Mouse (Mus musculus): ENCODE measurements around the gene Lrrc8b. TPM values are rescaled to one million over a fixed set of nuclear protein-coding genes. Genes with fewer than 3 reads are reported as not detected.
A peak's percentile ranks its signal among the peaks of the same experiment; 100 is the strongest.

The Lrrc8b gene
- total RNA-seq, 2 experiments from 2014 or later: 93.0 to 96.3 TPM

- DNase-seq (ENCODE audit: low spot score in 2 of 2): no peak
These were observed 100.7 kb downstream of the Lrrc8b start for GRCm38 (mm10) chr5:105516290-105516689.

DNA sequence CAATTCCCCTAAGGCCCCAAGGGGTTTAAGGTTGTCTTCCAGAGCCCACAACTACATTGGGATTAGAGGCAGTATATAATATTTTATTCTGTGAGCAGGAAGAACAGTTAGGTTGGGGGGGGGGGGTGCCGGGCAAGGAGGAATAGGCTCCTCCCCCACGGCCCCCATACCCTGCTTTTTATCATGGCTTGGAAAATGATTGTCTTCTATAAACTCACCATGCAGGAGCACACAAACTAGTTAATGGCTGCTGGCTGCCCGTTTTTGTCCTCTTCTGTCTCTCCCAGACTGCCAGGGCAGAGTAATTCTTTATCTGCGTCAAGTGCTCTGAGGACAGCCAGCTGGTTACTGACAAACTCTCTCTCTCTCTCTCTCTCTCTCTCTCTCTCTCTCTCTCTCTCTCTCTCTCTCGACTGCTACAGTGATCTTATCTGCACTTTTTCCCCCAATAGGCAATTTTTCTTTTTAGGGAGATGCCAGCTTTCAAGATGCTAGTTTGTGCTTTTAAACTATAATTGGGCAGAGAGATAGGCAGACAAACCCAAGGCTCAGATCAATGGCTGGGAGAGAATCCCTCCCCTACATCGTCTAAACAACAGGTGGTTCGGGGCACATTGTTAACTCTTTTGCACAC is 102.5 kb downstream of the Lrrc8b start:
- DNase-seq (ENCODE audit: low spot score in 2 of 2): no peak

GRCm38 (mm10) chr5:105518626-105519095 is 103.1 kb downstream of the Lrrc8b start:
- no peak for DNase-seq (ENCODE audit: low spot score in 2 of 2)

GRCm38 (mm10) chr5:105519096-105519975 is 103.8 kb downstream of the Lrrc8b start, which contains the start of gene Lrrc8c:
Gene Lrrc8c, plus strand, starts transcription at chr5:105519388.
- DNase-seq (ENCODE audit: low spot score in 2 of 2): peak; percentile 85 to 91

GRCm38 (mm10) chr5:105519976-105520300 is 104.4 kb downstream of the Lrrc8b start:
- peak; percentile 41 to 59 for DNase-seq (ENCODE audit: low spot score in 2 of 2)

- no peak for DNase-seq (ENCODE audit: low spot score in 2 of 2)
These were observed 104.9 kb downstream of the Lrrc8b start for GRCm38 (mm10) chr5:105520442-105520965.

- no peak for DNase-seq (ENCODE audit: low spot score in 2 of 2)
These were observed 107.9 kb downstream of the Lrrc8b start for GRCm38 (mm10) chr5:105523452-105523851.

GRCm38 (mm10) chr5:105525004-105525403 is 109.4 kb downstream of the Lrrc8b start:
- no peak for DNase-seq (ENCODE audit: low spot score in 2 of 2)

DNA sequence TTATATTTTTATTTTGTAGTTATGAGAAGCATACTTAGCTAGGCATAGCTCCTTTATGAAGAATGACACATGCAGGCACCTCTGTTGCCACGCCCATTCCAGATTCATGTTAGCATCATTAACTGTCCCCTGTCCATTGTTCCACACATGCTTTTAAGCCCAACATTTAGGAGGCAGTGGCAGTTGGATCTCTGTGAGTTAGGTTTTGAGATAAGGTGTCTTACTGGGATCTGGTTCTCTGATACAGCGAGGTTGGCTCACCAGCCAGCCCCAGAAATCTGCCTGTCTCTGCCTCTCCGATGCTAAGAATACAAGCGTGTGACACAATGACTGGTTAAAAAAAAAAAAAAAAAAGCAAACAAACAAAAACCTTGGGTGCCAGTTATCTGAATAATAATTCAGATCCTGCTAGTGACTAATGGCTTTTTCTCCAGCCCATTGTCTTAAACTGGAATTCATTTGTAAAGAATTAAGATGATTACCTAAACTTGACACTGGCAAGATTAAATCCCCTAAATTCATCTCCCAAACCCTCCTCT is 110.6 kb downstream of the Lrrc8b start:
- no peak for DNase-seq (ENCODE audit: low spot score in 2 of 2)

DNA sequence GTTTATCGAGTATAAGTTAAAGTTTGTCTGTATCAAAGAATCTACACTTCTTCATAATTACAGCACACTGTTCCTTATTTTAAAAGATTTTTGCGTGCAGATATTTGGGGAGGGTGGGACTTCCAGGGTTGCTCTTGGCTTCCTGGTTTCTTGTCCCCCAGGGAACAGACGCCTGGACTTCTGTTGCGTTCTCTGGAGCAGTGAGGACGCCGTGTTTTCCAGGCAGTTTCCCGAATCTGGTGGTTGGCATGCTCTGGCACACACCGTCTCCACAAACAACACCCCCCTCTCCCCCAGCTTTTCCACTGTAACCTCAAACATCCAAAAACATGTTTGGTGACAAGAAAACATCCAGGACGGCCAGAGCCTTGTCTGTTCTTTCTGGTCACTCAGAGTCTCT is 111.2 kb downstream of the Lrrc8b start:
- peak in 1 of 2 experiments; percentile 13 for DNase-seq (ENCODE audit: low spot score in 2 of 2)

DNA sequence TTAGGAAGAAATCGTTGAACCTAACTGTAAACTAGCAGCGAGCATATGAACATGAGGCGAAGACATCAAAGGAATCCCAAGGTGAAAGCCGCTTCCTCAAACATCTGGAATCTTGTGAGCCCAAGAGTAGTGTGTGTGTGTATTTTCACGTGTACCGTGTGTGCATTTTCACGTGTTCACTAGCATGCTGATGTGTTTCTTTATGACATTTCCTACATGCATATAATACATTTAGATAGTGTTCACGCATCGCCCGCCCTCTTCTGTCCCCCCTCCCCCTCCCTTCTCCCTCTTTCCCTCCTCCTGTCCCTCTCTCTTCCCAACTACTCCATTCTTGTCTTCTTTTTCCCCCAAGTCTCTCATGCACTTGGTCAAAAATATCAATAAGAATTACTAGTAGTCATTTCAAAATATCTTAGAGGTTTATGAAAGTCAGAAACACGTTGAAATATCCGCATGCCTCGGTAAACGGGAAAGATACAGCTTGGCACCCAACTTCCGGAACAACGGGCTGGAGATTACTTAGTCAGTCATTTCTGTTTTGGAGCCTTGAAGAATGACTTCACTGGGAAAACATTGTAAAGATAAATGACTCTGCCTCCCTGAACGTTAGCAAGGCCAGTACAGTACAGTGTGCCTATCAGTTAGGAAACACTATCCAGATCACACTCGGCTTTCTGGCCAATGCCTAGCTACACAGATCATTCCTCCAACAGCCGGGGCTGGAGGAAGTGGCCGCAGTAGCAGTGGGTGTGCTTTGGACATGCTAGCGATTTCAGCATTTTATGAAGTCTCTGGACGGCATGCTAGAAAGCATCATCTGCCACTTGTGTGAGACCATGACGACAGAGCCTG is 112.1 kb downstream of the Lrrc8b start:
- DNase-seq (ENCODE audit: low spot score in 2 of 2): no peak

GRCm38 (mm10) chr5:105530576-105530975 is 115.0 kb downstream of the Lrrc8b start:
- no peak for DNase-seq (ENCODE audit: low spot score in 2 of 2)

DNA sequence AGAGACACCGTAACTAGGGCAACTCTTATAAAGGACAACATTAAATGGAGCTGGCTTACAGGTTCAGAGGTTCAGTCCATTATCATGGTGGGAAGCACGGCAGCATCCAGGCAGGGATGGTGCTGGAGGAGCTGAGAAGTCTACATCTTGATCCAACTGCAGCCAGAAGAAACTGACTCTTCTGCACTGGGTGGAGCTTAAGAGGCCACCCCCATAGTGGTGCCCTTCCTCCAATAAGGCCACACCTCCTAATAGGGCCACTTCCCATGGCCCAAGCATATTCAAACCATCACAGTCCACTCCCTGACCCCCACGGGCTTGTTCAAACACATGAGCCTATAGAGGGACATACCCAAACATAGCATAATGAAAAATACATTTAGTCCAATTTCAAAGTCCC is 119.6 kb downstream of the Lrrc8b start:
- no peak for DNase-seq (ENCODE audit: low spot score in 2 of 2)

DNA sequence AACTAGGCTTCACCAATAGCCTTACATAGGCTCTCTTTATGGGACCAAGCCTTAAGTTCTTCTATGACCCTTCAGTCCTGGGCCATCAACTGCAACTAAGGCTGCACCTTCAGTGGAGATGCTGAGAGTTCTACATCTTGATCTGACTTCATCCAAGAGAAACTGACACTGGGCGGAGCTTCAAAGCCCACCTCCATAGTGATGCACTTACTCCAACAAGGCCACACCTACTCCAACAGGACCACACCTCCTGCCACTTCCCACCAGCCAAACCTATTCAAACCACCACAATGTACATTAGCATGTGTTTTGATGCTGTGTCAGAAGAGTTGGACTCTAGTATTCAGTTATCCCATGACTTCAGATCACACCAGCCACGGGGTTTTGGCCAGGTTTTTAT is 120.6 kb downstream of the Lrrc8b start:
- no peak for DNase-seq (ENCODE audit: low spot score in 2 of 2)

GRCm38 (mm10) chr5:105537101-105537723 is 121.6 kb downstream of the Lrrc8b start:
- DNase-seq (ENCODE audit: low spot score in 2 of 2): no peak

Other genes with a start within 250 kb of the Lrrc8b start
- gene Gbp10, start 176.2 kb upstream of the Lrrc8b start, total RNA-seq (2021): under 1 TPM in 1 of 2 experiments, not detected in 1; 0.13 TPM
- not detected for gene Gm43302, start 122.1 kb upstream of the Lrrc8b start, total RNA-seq (2021)
- gene Gbp6, start 122.1 kb upstream of the Lrrc8b start, total RNA-seq (2021): 1 to 10 TPM in 1 of 2 experiments, under 1 TPM in 1; 0.98 to 1.2 TPM
- 10 to 100 TPM; 24.6 to 26.1 TPM for gene Lrrc8c, start 103.6 kb downstream of the Lrrc8b start, total RNA-seq (2021)